7 mouse cellular contexts compared by ENCODE assay signal in the genomic region with DNA sequence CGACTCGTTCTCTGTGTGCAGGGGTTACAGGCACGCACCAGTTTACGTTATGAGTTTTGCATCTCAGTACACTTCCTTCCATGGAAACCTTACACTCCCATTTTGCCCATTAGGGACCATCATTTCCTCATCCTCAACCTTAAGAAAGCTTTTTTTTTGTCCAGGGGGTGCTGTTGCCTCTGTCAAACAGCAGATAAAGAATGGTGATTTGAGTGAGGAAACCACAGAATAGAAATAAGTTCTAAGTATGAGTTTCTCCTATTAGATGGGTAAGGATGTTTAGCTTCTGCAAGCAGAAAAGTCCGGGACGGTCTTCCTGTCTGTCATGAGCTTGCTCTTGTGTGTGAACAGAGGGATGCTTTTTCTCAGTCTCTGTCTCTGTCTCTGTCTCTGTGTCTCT. TPM values are rescaled to one million over a fixed set of nuclear protein-coding genes. Genes with fewer than 3 reads are reported as not detected.
DNase-seq lines count a peak whose midpoint lies in the region; ATAC-seq and TF ChIP-seq lines count a peak whose summit lies in the region.

No protein-coding gene starts in this region.

- TF ChIP-seq CTCF in testis, adult 2 months (IDR thresholded peaks at IDR 0.05; ENCODE audit: control insufficient read depth, insufficient read depth, insufficient replicate concordance, low read depth, low read length) = no peak

- H3K4me1 ChIP-seq in testis, adult 2 months (ENCODE audit: control insufficient read depth, insufficient read depth, low read length) = peaks cover 6% of the 10 kb centered on the region
- H3K4me1 ChIP-seq in embryonic facial prominence, embryonic 13.5 days = peaks cover 20% of the 10 kb centered on the region
- H3K4me1 ChIP-seq in limb, embryonic 13.5 days = peaks cover 16% of the 10 kb centered on the region
- 0 out of 2 replicates have a peak, but pooled peaks cover 2% of the 10 kb centered on the region for H3K4me1 ChIP-seq in stomach, embryonic 15.5 days

- no peaks in the 10 kb centered on the region for H3K27me3 ChIP-seq in testis, adult 2 months (ENCODE audit: control insufficient read depth, insufficient read depth, low read length)
- no peaks in the 10 kb centered on the region for H3K27me3 ChIP-seq in embryonic facial prominence, embryonic 13.5 days
- no peaks in the 10 kb centered on the region for H3K27me3 ChIP-seq in limb, embryonic 13.5 days
- H3K27me3 ChIP-seq in stomach, embryonic 15.5 days (replicated peaks) = no peaks in the 10 kb centered on the region

- H3K27ac ChIP-seq in testis, adult 2 months (ENCODE audit: control insufficient read depth, insufficient read depth, low read depth, low read length) = no peak overlapping the region; the same call in 1 of the 2 replicates
- no peak overlapping the region for H3K27ac ChIP-seq in embryonic facial prominence, embryonic 13.5 days
- H3K27ac ChIP-seq in limb, embryonic 13.5 days = no peak overlapping the region
- H3K27ac ChIP-seq in stomach, embryonic 15.5 days = no peak overlapping the region

- 66% methylated on average over 6 of the region's 6 CpGs for WGBS in embryonic facial prominence, embryonic 13.5 days
- 66% methylated on average over 6 of the region's 6 CpGs for WGBS in limb, embryonic 13.5 days
- WGBS in stomach, embryonic 15.5 days = 55% methylated on average over 6 of the region's 6 CpGs

- peak overlapping the region; percentile 99; the same call in 1 of the 2 replicates for H3K4me3 ChIP-seq in testis, adult 2 months (ENCODE audit: control insufficient read depth, low read depth, low read length)
- peak overlapping the region; percentile 93 for H3K4me3 ChIP-seq in embryonic facial prominence, embryonic 13.5 days
- H3K4me3 ChIP-seq in limb, embryonic 13.5 days = peak overlapping the region; percentile 88
- peak overlapping the region; percentile 75 for H3K4me3 ChIP-seq in stomach, embryonic 15.5 days (replicated peaks)

- 0 out of 2 replicates have a peak overlapping the region, but pooled peaks have one; percentile 90 for H3K9ac ChIP-seq in embryonic facial prominence, embryonic 13.5 days
- H3K9ac ChIP-seq in limb, embryonic 13.5 days = peak overlapping the region; percentile 86; the same call in 1 of the 2 replicates
- H3K9ac ChIP-seq in stomach, embryonic 15.5 days = no peak overlapping the region

- H3K36me3 ChIP-seq in testis, adult 2 months (ENCODE audit: control insufficient read depth, insufficient read depth, low read length) = no peaks in the 10 kb centered on the region
- no peaks in the 10 kb centered on the region for H3K36me3 ChIP-seq in embryonic facial prominence, embryonic 13.5 days
- H3K36me3 ChIP-seq in limb, embryonic 13.5 days = no peaks in the 10 kb centered on the region
- H3K36me3 ChIP-seq in stomach, embryonic 15.5 days = no peaks in the 10 kb centered on the region

- H3K4me2 ChIP-seq in embryonic facial prominence, embryonic 13.5 days = peak overlapping the region; percentile 69
- peak overlapping the region; percentile 77 for H3K4me2 ChIP-seq in limb, embryonic 13.5 days (replicated peaks)
- H3K4me2 ChIP-seq in stomach, embryonic 15.5 days = peak overlapping the region; percentile 86

- no peak for ATAC-seq in embryonic facial prominence, embryonic 13.5 days (ENCODE audit: insufficient number of reproducible peaks, insufficient read depth, low FRiP score, low TSS enrichment, low read depth)
- ATAC-seq in limb, embryonic 13.5 days (ENCODE audit: low FRiP score, low read depth) = no peak
- no peak for ATAC-seq in stomach, embryonic 15.5 days (ENCODE audit: insufficient read depth, low FRiP score, low read depth)
- ATAC-seq in frontal cortex, adult (ENCODE audit: low TSS enrichment) = no peak

- DNase-seq in testis, postnatal 10 days (ENCODE audit: low spot score) = no peak
- no peak for DNase-seq in urinary bladder, postnatal 14 days (ENCODE audit: low spot score)

- no peaks in the 10 kb centered on the region for H3K9me3 ChIP-seq in embryonic facial prominence, embryonic 13.5 days
- H3K9me3 ChIP-seq in limb, embryonic 13.5 days = no peaks in the 10 kb centered on the region
- H3K9me3 ChIP-seq in stomach, embryonic 15.5 days = no peaks in the 10 kb centered on the region

- TF ChIP-seq POLR2A in testis, adult 2 months (IDR thresholded peaks at IDR 0.05; ENCODE audit: control insufficient read depth, low read depth, low read length) = no peak

RNA-seq across cellular contexts. Expression of gene Itsn2, which starts 0.4 kb away (rescaled TPM):
- 83.6 and 90.0 TPM in 2 replicates for polyA plus RNA-seq in testis, adult 2 months (2012; rRNA removed)
- 32.7 and 34.0 TPM in 2 replicates for polyA plus RNA-seq in embryonic facial prominence, embryonic 13.5 days (2015; fragmentation: Nextera tagmentation; extraction: Ambion mirVana)
- polyA plus RNA-seq in limb, embryonic 13.5 days (2015; fragmentation: Nextera tagmentation; extraction: Ambion mirVana) = 33.0 and 35.8 TPM in 2 replicates
- 36.0 and 38.9 TPM in 2 replicates for polyA plus RNA-seq in stomach, embryonic 15.5 days (2015; fragmentation: Nextera tagmentation; extraction: Ambion mirVana)

RNA-seq across cellular contexts. Expression of gene Gm3625, which starts 0.7 kb away (rescaled TPM):
- polyA plus RNA-seq in testis, adult 2 months (2012; rRNA removed) = not detected in 2 replicates
- polyA plus RNA-seq in embryonic facial prominence, embryonic 13.5 days (2015; fragmentation: Nextera tagmentation; extraction: Ambion mirVana) = not detected in 2 replicates
- not detected in 2 replicates for polyA plus RNA-seq in limb, embryonic 13.5 days (2015; fragmentation: Nextera tagmentation; extraction: Ambion mirVana)
- polyA plus RNA-seq in stomach, embryonic 15.5 days (2015; fragmentation: Nextera tagmentation; extraction: Ambion mirVana) = not detected in 2 replicates
